In the genomic region with DNA sequence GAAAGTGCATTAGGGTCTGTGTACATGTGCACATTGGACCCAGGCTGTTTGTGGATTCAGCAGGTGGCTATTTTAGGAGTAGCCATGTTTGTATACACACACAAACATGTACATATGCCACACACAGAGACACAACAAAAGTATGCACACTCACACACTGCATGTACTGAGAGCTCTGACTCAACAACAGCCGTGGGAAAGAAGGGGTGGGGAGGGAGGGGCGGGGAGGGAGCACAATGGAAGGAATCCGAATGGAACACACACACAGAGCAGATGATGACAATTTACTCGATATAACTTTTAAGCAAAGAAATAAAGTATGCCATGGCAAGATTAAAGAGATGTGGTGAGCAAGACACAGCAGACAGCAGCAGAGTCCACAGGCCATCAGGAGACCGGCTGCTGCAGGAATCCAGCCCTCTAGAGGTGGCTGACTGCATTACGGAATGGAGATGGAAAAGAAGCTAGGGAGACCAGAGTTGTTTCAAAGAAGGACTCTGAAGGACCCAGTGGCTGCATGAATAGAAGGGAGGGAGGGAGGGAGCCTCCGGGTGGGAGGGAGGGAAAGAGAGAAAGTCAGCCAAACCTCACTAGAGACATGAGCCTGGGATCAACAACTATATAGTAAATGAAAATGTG, we compare ENCODE assay signal across 8 mouse cellular contexts.
DNase-seq lines count a peak whose midpoint lies in the region; ATAC-seq and TF ChIP-seq lines count a peak whose summit lies in the region.

No protein-coding gene starts in this region.

- H3K27ac ChIP-seq in forebrain, postnatal 0 days (ENCODE audit: low read depth, low read length), result no peak overlapping the region
- 0 out of 2 replicates have a peak overlapping the region, but pooled peaks have one; percentile 26 for H3K27ac ChIP-seq in limb, embryonic 10.5 days
- H3K27ac ChIP-seq in neural tube, embryonic 14.5 days (ENCODE audit: low read depth, low read length), result no peak overlapping the region

- DNase-seq in CD4-positive, CD25-positive, alpha-beta regulatory T cell, adult 2 months (ENCODE audit: low read depth, low spot score), result peak; percentile 27
- peak; percentile 33 for DNase-seq in ovary, postnatal 36 days (ENCODE audit: low spot score)
- no peak for DNase-seq in ovary, adult 18-20 months (ENCODE audit: low spot score)
- DNase-seq in forebrain, postnatal 0 days, result peak; percentile 68
- peak; percentile 63 for DNase-seq in limb, embryonic 10.5 days (ENCODE audit: low spot score)

- peak; percentile 75 for TF ChIP-seq CTCF in forebrain, postnatal 0 days (IDR thresholded peaks at IDR 0.05; ENCODE audit: low read depth)

- 20% methylated on average over 7 of the region's 7 CpGs for WGBS in forebrain, postnatal 0 days
- WGBS in limb, embryonic 10.5 days, result 39% methylated on average over 7 of the region's 7 CpGs
- 23% methylated on average over 7 of the region's 7 CpGs for WGBS in neural tube, embryonic 14.5 days

- H3K36me3 ChIP-seq in forebrain, postnatal 0 days (ENCODE audit: insufficient read depth), result no peaks in the 10 kb centered on the region; the same call in 1 of the 2 replicates
- no peaks in the 10 kb centered on the region for H3K36me3 ChIP-seq in limb, embryonic 10.5 days
- no peaks in the 10 kb centered on the region for H3K36me3 ChIP-seq in neural tube, embryonic 14.5 days (ENCODE audit: control insufficient read depth, insufficient read depth, low read length)

- ATAC-seq in CD4-positive, CD25-positive, alpha-beta regulatory T cell, adult 4 months, result no peak
- peak; percentile 82 for ATAC-seq in forebrain, postnatal 0 days
- peak; percentile 87 for ATAC-seq in neural tube, embryonic 14.5 days (ENCODE audit: low read depth)
- no peak for ATAC-seq in monocyte, adult 5-6 weeks (replicated peaks; ENCODE audit: insufficient number of reproducible peaks, low FRiP score, low TSS enrichment, poor library complexity, severe bottlenecking)

- H3K9ac ChIP-seq in forebrain, postnatal 0 days, result no peak overlapping the region
- no peak overlapping the region for H3K9ac ChIP-seq in neural tube, embryonic 14.5 days (replicated peaks; ENCODE audit: low read depth, low read length)

- H3K4me1 ChIP-seq in forebrain, postnatal 0 days (ENCODE audit: insufficient read depth), result no peaks in the 10 kb centered on the region
- H3K4me1 ChIP-seq in limb, embryonic 10.5 days, result peaks cover 23% of the 10 kb centered on the region
- H3K4me1 ChIP-seq in neural tube, embryonic 14.5 days (ENCODE audit: control insufficient read depth, insufficient read depth, low read length), result no peaks in the 10 kb centered on the region

- no peaks in the 10 kb centered on the region for H3K27me3 ChIP-seq in forebrain, postnatal 0 days (ENCODE audit: insufficient read depth, low read length)
- H3K27me3 ChIP-seq in limb, embryonic 10.5 days (ENCODE audit: low read depth, poor library complexity, severe bottlenecking), result peaks cover 12% of the 10 kb centered on the region; the same call in 1 of the 2 replicates
- H3K27me3 ChIP-seq in neural tube, embryonic 14.5 days (ENCODE audit: control insufficient read depth, insufficient read depth, low read length), result no peaks in the 10 kb centered on the region

- no peak overlapping the region for H3K4me2 ChIP-seq in forebrain, postnatal 0 days (ENCODE audit: low read depth)
- H3K4me2 ChIP-seq in neural tube, embryonic 14.5 days (ENCODE audit: low read depth, low read length), result no peak overlapping the region

- H3K4me3 ChIP-seq in forebrain, postnatal 0 days (ENCODE audit: low read depth, low read length), result no peak overlapping the region
- no peak overlapping the region for H3K4me3 ChIP-seq in limb, embryonic 10.5 days
- H3K4me3 ChIP-seq in neural tube, embryonic 14.5 days (ENCODE audit: low read depth, low read length), result no peak overlapping the region

- no peaks in the 10 kb centered on the region for H3K9me3 ChIP-seq in forebrain, postnatal 0 days (ENCODE audit: low read length)
- H3K9me3 ChIP-seq in limb, embryonic 10.5 days (replicated peaks), result no peaks in the 10 kb centered on the region
- no peaks in the 10 kb centered on the region for H3K9me3 ChIP-seq in neural tube, embryonic 14.5 days (ENCODE audit: control insufficient read depth, low read length)

Comparison
In these comparisons a context has a peak if more than half of its experiments do, and no peak if none do; other contexts are left out.
1. ATAC-seq: peak in forebrain, postnatal 0 days (single experiment) and neural tube, embryonic 14.5 days (single experiment); none in CD4-positive, CD25-positive, alpha-beta regulatory T cell, adult 4 months (single experiment) and monocyte, adult 5-6 weeks (single experiment).